In genomic region chr10:15832338-15832737, GRCm38 (mm10) we compare ENCODE assay signal across 14 mouse cellular contexts.
"Had no signal": no experiment of that assay in that cellular context is flagged by ENCODE, and none has a peak within 500 bp of the region (broad histone marks: within the 10 kb centered on the region; RNA-seq: fewer than 3 reads in every experiment).

No protein-coding gene starts in this region.

- DNase-seq: gastrocnemius, postnatal 25 days; heart, adult 18-20 months; heart, postnatal 10 days; heart, postnatal 4 days; kidney, adult 18-20 months; kidney, adult 8-10 months; kidney, postnatal 10 days; kidney, postnatal 25 days; kidney, postnatal 4 days; liver had no signal

- ATAC-seq: hindbrain, embryonic 16.5 days; inflammation-experienced regulatory T-cells, adult 6 months; intestine, embryonic 15.5 days; intestine, postnatal 0 days had no signal
